Mouse (Mus musculus) retina, postnatal 1 day (tissue): ENCODE measurements around the gene Hmg20a.

Source experiments
- DNase-seq: peaks from one replicate; pipeline ENCODE4 v3.0.0-alpha.2; 2012

Hmg20a gene

GRCm38 (mm10) chr9:56499324-56500067, 81.1 kb downstream of the Hmg20a start:
- no peak for DNase-seq

- no peak for DNase-seq
Measured at GRCm38 (mm10) chr9:56500893-56501590, 82.6 kb downstream of the Hmg20a start.

GRCm38 (mm10) chr9:56501721-56502542, 83.5 kb downstream of the Hmg20a start:
- DNase-seq: peak; percentile 15

- DNase-seq: peak; percentile 62
Measured at GRCm38 (mm10) chr9:56502543-56502971, 84.1 kb downstream of the Hmg20a start.

GRCm38 (mm10) chr9:56503621-56504500, 85.5 kb downstream of the Hmg20a start:
- no peak for DNase-seq

- no peak for DNase-seq
Measured at GRCm38 (mm10) chr9:56504511-56504910, 86.1 kb downstream of the Hmg20a start.

GRCm38 (mm10) chr9:56505083-56505792, 86.8 kb downstream of the Hmg20a start:
- DNase-seq: no peak

GRCm38 (mm10) chr9:56505793-56506755, 87.7 kb downstream of the Hmg20a start:
- DNase-seq: peak; percentile 93

GRCm38 (mm10) chr9:56506931-56507681, 88.7 kb downstream of the Hmg20a start:
- DNase-seq: peak; percentile 50

GRCm38 (mm10) chr9:56507682-56508061, 89.3 kb downstream of the Hmg20a start:
- no peak for DNase-seq

GRCm38 (mm10) chr9:56508835-56509451, 90.5 kb downstream of the Hmg20a start:
- peak; percentile 36 for DNase-seq

GRCm38 (mm10) chr9:56510281-56510680, 91.9 kb downstream of the Hmg20a start:
- no peak for DNase-seq

- no peak for DNase-seq
Measured at GRCm38 (mm10) chr9:56512486-56512885, 94.1 kb downstream of the Hmg20a start.

GRCm38 (mm10) chr9:56515110-56515509, 96.7 kb downstream of the Hmg20a start:
- DNase-seq: no peak

- DNase-seq: no peak
Measured at GRCm38 (mm10) chr9:56516219-56516618, 97.8 kb downstream of the Hmg20a start.

GRCm38 (mm10) chr9:56516692-56517263, 98.4 kb downstream of the Hmg20a start:
- peak; percentile 93 for DNase-seq

GRCm38 (mm10) chr9:56522281-56522680, 103.9 kb downstream of the Hmg20a start:
- no peak for DNase-seq

GRCm38 (mm10) chr9:56527951-56528350, 109.5 kb downstream of the Hmg20a start:
- DNase-seq: peak; percentile 88

GRCm38 (mm10) chr9:56531991-56532390, 113.6 kb downstream of the Hmg20a start:
- DNase-seq: peak; percentile 91
